In genomic region chr9:32224937-32225336, GRCm38 (mm10) we compare ENCODE assay signal across 12 mouse cellular contexts.
DNase-seq lines count a peak whose midpoint lies in the region; ATAC-seq and TF ChIP-seq lines count a peak whose summit lies in the region.
"Had no signal": no experiment of that assay in that cellular context is flagged by ENCODE, and none has a peak within 500 bp of the region (broad histone marks: within the 10 kb centered on the region; RNA-seq: fewer than 3 reads in every experiment).

No protein-coding gene starts in this region.

- H3K27me3 ChIP-seq in heart, embryonic 14.5 days (ENCODE audit: control insufficient read depth, insufficient read depth, low read length), result no peaks in the 10 kb centered on the region
- no peaks in the 10 kb centered on the region for H3K27me3 ChIP-seq in intestine, embryonic 15.5 days (replicated peaks)
- H3K27me3 ChIP-seq in stomach, embryonic 15.5 days (replicated peaks), result no peaks in the 10 kb centered on the region
- H3K27me3 ChIP-seq: liver, embryonic 15.5 days; megakaryocyte, embryonic 14.5 days had no signal

- H3K4me2 ChIP-seq in heart, embryonic 14.5 days (ENCODE audit: low read length), result peak overlapping the region; percentile 32
- H3K4me2 ChIP-seq in intestine, embryonic 15.5 days (replicated peaks), result peak overlapping the region; percentile 43; the same call in 1 of the 2 replicates
- peak overlapping the region; percentile 30; the same call in 1 of the 2 replicates for H3K4me2 ChIP-seq in stomach, embryonic 15.5 days
- H3K4me2 ChIP-seq: liver, embryonic 15.5 days had no signal

- no peaks in the 10 kb centered on the region for H3K9me3 ChIP-seq in heart, embryonic 14.5 days (ENCODE audit: control insufficient read depth, low read length)
- H3K9me3 ChIP-seq in intestine, embryonic 15.5 days, result no peaks in the 10 kb centered on the region
- H3K9me3 ChIP-seq in stomach, embryonic 15.5 days, result no peaks in the 10 kb centered on the region
- H3K9me3 ChIP-seq: hindbrain, embryonic 10.5 days; liver, embryonic 15.5 days; megakaryocyte, embryonic 14.5 days had no signal

- H3K9ac ChIP-seq in heart, embryonic 14.5 days (ENCODE audit: low read length), result 0 out of 2 replicates have a peak overlapping the region, but pooled peaks have one; percentile 16
- H3K9ac ChIP-seq in intestine, embryonic 15.5 days, result no peak overlapping the region
- no peak overlapping the region for H3K9ac ChIP-seq in stomach, embryonic 15.5 days
- H3K9ac ChIP-seq: liver, embryonic 15.5 days had no signal

- H3K27ac ChIP-seq in heart, embryonic 14.5 days (replicated peaks in 1 of 2; ENCODE audit: control insufficient read depth in 1 of 2, insufficient read depth in 1 of 2, low read depth in 2 of 2, low read length in 2 of 2), result no peak overlapping the region
- H3K27ac ChIP-seq in left cerebral cortex, adult 2 months, result peak overlapping the region; percentile 91
- H3K27ac ChIP-seq in intestine, embryonic 15.5 days, result no peak overlapping the region
- H3K27ac ChIP-seq in stomach, embryonic 15.5 days, result peak overlapping the region; percentile 8; the same call in 1 of the 2 replicates
- H3K27ac ChIP-seq: liver, embryonic 15.5 days had no signal

- intact Hi-C loops in left cerebral cortex, adult 2 months (cut with DNase I), result loop anchor here (1.0 kb wide), 1 partner anchor 33 kb away; no protein-coding TSS in a partner anchor

- TF ChIP-seq CTCF in left cerebral cortex, adult 2 months (IDR thresholded peaks at IDR 0.05), result no peak

- H3K4me1 ChIP-seq in heart, embryonic 14.5 days (ENCODE audit: control insufficient read depth in 2 of 2, insufficient read depth in 2 of 2, low read length in 2 of 2), result peaks cover 14 to 44% of the 10 kb centered on the region in 2 experiments
- H3K4me1 ChIP-seq in intestine, embryonic 15.5 days (replicated peaks), result peaks cover 11% of the 10 kb centered on the region
- peaks cover 8% of the 10 kb centered on the region; the same call in 1 of the 2 replicates for H3K4me1 ChIP-seq in stomach, embryonic 15.5 days

- no peak for ATAC-seq in heart, embryonic 14.5 days (ENCODE audit: insufficient number of reproducible peaks, insufficient read depth, low FRiP score, low read depth)
- ATAC-seq in intestine, embryonic 15.5 days, result no peak
- no peak for ATAC-seq in stomach, embryonic 15.5 days (ENCODE audit: insufficient read depth, low FRiP score, low read depth)
- ATAC-seq: CD4-positive, CD25-positive, alpha-beta regulatory T cell, adult 4 months; inflammation-experienced regulatory T-cells, adult 6 months had no signal

- no peaks in the 10 kb centered on the region for H3K36me3 ChIP-seq in heart, embryonic 14.5 days (ENCODE audit: control insufficient read depth, insufficient read depth, low read length)
- no peaks in the 10 kb centered on the region for H3K36me3 ChIP-seq in intestine, embryonic 15.5 days
- no peaks in the 10 kb centered on the region for H3K36me3 ChIP-seq in stomach, embryonic 15.5 days
- H3K36me3 ChIP-seq: hindbrain, embryonic 10.5 days; liver, embryonic 15.5 days had no signal

- no peak overlapping the region for H3K4me3 ChIP-seq in heart, embryonic 14.5 days (ENCODE audit: control insufficient read depth in 1 of 2, insufficient read depth in 1 of 2, low read depth in 1 of 2, low read length in 2 of 2)
- H3K4me3 ChIP-seq in left cerebral cortex, adult 2 months, result peak overlapping the region; percentile 54
- peak overlapping the region; percentile 26 for H3K4me3 ChIP-seq in intestine, embryonic 15.5 days (replicated peaks)
- peak overlapping the region; percentile 29 for H3K4me3 ChIP-seq in stomach, embryonic 15.5 days (replicated peaks)
- H3K4me3 ChIP-seq: hindbrain, embryonic 10.5 days; liver, embryonic 15.5 days; megakaryocyte, embryonic 14.5 days had no signal

- 21% methylated on average over 4 of the region's 4 CpGs for WGBS in heart, embryonic 14.5 days
- WGBS in intestine, embryonic 15.5 days, result 51% methylated on average over 4 of the region's 4 CpGs
- WGBS in stomach, embryonic 15.5 days, result 53% methylated on average over 4 of the region's 4 CpGs

- no peak for DNase-seq in heart, adult 8-10 months (ENCODE audit: low spot score)
- no peak for DNase-seq in left cerebral cortex, adult 2 months (ENCODE audit: extremely low spot score in 1 of 2, low spot score in 2 of 2)
- DNase-seq in left cerebral cortex, adult 9 months (ENCODE audit: low spot score in 2 of 2), result no peak
- DNase-seq in spleen, adult 18-20 months, result no peak

Comparison
In these comparisons a context has a peak if more than half of its experiments do, and no peak if none do; other contexts are left out.
1. H3K27ac ChIP-seq: peak in left cerebral cortex, adult 2 months (single experiment) and stomach, embryonic 15.5 days (single experiment); none in heart, embryonic 14.5 days (0 of 2) and intestine, embryonic 15.5 days (single experiment).
2. H3K4me3 ChIP-seq: peak in left cerebral cortex, adult 2 months (single experiment), intestine, embryonic 15.5 days (single experiment) and stomach, embryonic 15.5 days (single experiment); none in heart, embryonic 14.5 days (0 of 2).
3. Peak in every context shown above with its lines, with median percentiles within 50 percentile points of each other: H3K4me2 ChIP-seq.